Mouse (Mus musculus): ENCODE measurements around the gene Dyrk3. TPM values are rescaled to one million over a fixed set of nuclear protein-coding genes. Genes with fewer than 3 reads are reported as not detected.
A peak's percentile ranks its signal among the peaks of the same experiment; 100 is the strongest.

Gene Dyrk3
- polyA plus RNA-seq, 1 experiment from 2014 or later: 2.2 TPM

- no peak for DNase-seq (ENCODE audit: low spot score)
Observed at GRCm38 (mm10) chr1:131112576-131112975, 25.6 kb downstream of the Dyrk3 start.

DNA sequence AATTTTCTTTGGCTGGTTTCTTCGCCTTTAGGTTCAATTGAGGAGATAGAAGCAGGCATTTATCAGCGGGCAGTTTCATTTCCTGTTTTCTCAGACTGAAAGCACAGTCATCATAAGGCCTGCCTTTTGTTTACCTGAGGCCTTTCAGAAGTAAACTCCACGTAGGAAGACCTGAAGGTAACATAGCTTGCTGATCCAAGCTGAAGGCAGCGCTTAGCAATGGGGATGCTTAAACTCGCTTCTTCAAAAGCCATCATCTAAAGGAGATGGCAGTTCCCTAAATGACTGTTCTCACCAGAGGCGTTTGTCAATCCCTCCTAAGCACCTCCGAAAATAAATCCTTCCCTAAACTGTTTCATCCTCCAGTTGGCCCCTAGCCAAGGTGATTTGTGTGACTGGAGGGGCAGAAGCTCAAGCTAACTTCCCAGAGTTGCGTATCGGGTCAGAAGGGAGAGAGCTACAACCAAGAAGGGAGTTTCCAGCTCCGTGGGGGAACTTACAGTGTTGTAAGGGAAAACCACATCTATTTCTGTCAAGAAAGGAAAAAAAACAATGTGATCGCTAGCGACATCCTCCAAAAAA is 27.5 kb downstream of the Dyrk3 start:
- DNase-seq (ENCODE audit: low spot score): no peak

- no peak for DNase-seq (ENCODE audit: low spot score)
Observed at GRCm38 (mm10) chr1:131107575-131108308, 30.4 kb downstream of the Dyrk3 start.

DNA sequence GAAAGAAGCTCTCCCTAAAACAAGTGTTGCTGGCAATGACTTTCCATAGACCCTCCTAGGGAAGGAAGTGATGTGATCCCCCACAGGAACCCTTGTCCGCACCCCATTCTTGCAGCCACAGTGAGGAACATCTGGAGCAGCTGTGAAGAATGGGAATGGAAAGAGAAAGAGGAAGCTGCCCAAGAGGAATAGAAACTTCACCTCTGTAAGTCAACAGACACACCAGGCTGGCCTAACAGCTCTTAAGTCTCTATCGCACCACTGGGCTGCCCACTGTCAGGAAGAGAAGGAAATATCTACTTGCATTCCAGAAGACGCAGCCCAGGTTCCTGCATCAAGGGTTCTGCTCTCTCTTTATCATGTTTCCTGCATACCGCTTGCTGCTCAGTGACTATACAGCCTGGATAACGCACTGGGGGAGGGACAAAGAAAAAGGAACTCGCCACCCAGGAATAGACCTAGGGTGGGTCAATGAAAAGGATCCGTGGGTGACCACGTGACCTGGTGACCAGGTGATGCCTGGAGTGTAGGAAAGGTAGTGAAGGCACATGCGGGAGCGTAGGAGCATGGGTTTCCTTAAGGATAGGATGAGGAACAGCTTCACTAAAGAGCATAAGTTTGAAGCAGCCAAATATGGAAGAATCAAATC is 34.2 kb downstream of the Dyrk3 start:
- no peak for DNase-seq (ENCODE audit: low spot score)

GRCm38 (mm10) chr1:131100808-131101207 is 37.3 kb downstream of the Dyrk3 start:
- DNase-seq (ENCODE audit: low spot score): no peak

GRCm38 (mm10) chr1:131097700-131098094 is 40.4 kb downstream of the Dyrk3 start, which contains the start of gene Mapkapk2:
Gene Mapkapk2, minus strand, starts transcription at chr1:131097826.
- DNase-seq (ENCODE audit: low spot score): peak; percentile 83

DNA sequence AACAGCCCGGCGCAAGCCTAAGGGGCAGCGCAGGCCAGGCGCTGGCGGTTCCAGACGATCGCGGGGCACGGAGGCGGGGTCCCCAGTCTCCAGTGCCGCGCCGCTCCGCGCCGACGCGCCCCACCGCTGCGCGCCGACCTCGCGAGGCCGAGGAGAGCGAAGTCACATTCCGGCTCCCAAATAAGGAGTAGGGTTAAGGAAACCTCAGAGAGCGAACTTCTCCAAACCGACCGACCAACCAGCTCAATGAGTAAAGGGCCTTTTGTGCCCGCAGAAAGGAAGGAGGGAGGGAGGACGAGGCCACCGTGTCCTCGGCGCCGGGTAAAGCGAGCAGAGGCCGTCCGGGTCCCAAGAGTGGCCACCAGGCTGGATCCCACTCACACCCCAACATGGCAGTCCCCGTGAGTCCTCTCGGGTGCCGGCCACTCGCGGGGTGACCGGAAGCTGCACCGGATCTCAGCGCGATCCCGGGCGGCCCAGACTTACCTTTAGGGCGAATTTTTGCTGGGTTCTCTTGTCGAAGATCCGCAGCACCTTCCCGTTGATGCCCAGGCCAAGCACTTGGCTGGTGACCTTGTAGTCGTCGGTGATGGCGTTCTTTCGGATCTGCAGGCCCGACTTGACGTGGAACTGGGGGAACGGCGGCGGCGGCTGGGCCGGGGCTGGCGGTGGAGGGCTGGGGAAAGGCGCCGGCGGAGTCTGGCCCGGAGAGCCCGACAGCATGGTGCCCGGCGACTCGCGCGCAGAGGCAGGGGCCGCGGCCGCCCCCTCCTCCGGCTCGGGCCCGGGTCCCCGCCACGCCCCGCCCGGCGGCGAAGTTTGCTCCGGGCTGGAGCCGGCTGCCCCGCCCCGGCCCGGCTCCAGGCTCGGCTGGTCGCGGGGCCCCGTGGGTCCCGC is 41.1 kb downstream of the Dyrk3 start:
- peak; percentile 59 for DNase-seq (ENCODE audit: low spot score)

DNA sequence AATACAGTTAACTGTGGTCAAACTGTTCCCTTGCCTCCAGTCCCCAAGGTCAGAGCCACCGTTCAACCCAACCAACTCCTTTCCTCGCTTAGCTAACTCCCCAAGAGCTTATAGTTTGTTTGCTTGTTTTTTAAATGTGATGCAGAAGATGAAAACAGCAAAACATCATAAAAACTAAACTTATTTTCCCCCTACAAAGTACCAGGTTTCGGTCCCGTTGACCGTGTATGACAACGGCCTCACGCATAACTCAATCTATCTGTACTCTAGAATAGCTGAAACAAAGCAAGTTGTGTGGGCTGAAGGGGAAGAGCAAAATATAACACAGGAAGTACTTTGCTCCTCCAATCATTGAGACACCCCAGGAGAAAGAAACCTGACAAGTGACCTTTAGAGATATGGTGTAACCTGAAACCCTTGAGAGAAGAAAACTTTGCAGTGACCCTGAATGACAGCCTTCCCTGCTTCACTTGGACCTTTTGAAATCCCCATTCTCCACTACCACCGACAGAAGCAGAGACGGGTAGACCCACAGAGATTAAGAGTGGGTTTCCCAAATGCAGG is 41.9 kb downstream of the Dyrk3 start:
- DNase-seq (ENCODE audit: low spot score): peak; percentile 36

DNA sequence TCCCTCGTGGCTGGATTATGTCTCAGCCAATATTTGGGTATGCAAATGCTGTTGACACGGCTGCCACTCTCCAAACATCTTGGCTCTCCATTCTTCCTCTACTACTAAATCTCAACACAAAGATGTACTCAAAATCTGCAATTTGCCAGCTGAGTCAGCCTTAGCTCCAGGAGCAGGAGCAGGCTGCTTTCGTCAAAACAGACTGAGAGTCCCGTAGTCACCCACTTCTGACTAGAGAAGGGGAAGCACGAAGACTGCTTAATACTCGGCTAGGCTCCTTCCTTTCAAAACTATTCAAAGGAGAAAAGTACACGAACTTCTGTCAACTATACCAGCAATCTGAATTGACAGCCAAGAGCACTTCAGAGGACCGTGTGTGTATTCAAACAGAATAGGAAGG is 42.6 kb downstream of the Dyrk3 start:
- DNase-seq (ENCODE audit: low spot score): no peak

DNA sequence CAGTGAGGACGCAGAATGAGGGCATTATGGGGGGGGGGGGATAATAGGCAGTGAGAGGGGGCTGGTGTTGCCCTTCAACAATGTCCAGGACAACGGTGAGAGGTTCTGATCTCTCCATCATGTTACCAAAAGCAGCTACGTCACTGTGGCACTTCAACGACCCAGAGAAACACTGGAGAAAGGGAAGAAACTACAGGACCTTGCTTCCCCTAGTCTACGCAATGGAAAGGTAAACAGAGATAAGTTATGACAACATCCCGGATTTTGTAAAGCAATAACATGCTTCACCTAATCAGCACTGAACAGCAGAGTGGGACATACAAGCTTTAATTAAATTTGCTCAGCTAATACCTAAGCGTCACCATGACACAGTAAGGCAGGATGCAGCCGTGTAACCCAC is 44.3 kb downstream of the Dyrk3 start:
- DNase-seq (ENCODE audit: low spot score): no peak

- DNase-seq (ENCODE audit: low spot score): no peak
Observed at GRCm38 (mm10) chr1:131092846-131093245, 45.3 kb downstream of the Dyrk3 start.

DNA sequence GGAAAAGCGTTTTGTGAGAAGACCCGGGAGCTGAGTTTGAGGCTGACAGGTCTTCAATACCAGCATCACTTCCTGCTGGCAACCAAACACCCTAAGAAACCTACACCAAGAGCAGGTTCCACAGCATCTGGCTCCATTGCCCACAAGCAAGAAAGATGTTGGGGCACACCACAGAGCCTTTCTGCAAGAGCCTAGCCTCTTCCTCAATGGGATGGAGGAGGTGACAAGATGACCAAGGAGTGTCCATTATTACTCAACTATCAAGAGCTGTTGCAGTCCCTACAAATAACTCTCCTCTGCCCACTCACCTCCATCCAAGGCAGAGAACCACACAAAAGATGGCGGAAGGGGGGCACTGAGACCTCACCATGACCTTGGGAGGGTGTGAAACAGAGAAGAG is 46.0 kb downstream of the Dyrk3 start:
- DNase-seq (ENCODE audit: low spot score): no peak

- no peak for DNase-seq (ENCODE audit: low spot score)
Observed at GRCm38 (mm10) chr1:131091481-131091880, 46.7 kb downstream of the Dyrk3 start.

GRCm38 (mm10) chr1:131090877-131091276 is 47.3 kb downstream of the Dyrk3 start:
- no peak for DNase-seq (ENCODE audit: low spot score)

DNA sequence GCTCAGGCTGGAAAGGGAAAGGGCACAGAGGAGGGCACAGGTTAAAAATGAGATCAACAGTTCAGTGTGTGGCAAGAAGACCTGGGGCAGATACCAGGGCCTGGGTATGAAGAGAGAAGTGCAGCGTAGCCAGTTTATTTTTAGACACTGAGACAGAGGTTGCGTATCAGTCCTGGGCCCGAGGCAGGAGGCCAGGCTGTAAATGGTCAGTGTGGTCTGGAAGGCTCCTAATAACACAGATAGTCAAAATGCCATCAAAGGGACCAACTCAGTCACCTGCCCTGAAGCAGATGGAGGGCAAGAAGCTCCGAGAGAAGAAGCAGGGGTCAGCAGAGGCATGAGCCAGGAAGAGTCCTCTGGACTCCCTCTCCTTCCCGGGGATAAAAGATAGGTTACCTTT is 47.9 kb downstream of the Dyrk3 start:
- DNase-seq (ENCODE audit: low spot score): no peak

DNA sequence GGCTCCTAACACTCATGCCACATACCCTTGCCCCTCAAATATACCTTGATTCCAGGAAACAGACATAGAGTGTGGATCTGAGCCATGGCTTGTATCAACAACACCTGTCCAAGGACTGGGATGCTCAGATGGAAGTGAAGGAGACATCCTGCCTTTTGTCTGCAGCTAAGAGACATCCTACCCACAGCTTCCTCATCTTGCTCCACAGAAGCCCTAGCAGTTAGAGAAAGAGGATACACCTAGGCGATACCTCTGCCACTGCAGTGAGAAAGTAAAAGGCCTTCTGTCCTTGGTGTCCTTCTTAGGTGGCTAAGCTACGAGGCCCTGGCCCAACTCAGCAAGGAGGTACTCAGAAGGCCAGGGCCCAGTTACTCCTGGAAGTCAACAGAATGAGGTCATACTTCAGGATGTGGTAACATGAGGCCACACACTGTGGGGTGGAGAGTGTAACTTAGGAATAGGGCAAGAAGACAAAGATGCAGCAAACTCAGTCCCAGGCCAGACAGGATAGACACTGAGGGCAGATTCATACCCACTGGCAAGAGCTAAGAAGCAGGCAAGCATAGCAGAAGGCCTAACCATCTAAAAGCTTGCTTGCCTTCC is 48.5 kb downstream of the Dyrk3 start:
- DNase-seq (ENCODE audit: low spot score): peak; percentile 35

DNA sequence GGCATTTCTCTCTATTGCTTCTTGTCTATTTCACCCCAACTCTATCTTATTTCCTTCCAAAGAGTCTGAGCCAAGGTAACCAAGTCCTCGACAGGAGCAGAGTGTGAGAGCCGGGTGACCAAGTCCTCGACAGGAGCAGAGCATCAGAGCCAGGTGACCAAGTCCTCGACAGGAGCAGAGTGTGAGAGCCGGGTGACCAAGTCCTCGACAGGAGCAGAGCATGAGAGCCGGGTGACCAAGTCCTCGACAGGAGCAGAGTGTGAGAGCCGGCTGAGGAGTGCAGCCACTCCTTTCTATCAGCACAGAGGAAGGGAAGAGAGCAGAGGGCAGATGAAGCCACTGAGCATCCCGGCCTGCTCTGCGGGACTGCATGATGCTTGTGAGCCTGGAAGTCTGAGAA is 49.6 kb downstream of the Dyrk3 start:
- no peak for DNase-seq (ENCODE audit: low spot score)

GRCm38 (mm10) chr1:131086907-131087306 is 51.2 kb downstream of the Dyrk3 start:
- DNase-seq (ENCODE audit: low spot score): no peak

DNA sequence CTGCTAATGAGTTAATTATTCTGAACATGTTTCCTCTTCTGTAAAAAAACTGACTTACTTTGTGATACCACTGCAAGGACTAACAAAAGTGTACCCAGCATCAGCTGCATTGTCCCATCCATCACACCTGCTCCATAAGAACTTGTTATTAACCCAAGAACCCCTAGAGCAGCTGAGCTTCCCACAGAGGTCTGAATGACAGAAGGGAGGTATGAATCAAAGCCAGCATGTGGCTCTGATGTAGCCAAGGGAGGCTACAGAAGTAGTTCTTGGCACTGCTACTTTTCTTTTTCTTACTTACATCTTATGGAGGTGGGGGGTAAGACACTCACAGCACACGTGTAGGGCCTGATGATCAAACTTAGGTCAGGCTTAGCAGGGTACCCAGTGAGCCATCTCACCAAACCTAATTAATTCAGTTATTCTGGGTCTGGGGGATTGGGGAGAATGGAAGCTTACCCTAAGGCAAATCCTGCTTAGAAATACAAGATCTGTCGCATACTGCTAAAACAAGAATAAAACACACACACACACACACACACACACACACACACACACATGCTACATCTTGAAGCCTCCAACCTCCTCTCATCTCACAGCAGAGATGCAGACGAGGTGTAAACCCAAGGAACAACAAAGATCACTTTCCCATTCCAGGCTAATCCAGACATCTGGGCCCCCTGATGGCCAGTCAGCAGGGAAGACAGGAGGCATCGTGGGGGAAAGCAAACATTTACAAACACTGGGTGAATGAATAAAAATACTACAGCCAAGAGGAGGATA is 52.0 kb downstream of the Dyrk3 start:
- DNase-seq (ENCODE audit: low spot score): no peak

- no peak for DNase-seq (ENCODE audit: low spot score)
Observed at GRCm38 (mm10) chr1:131085272-131085671, 52.9 kb downstream of the Dyrk3 start.

Measured in thymus, postnatal 0 days (tissue).